ENCODE assay signal across 8 mouse cellular contexts in genomic region chr2:131233307-131234126, GRCm38 (mm10). TPM values are rescaled to one million over a fixed set of nuclear protein-coding genes. Genes with fewer than 3 reads are reported as not detected.
DNase-seq lines count a peak whose midpoint lies in the region; ATAC-seq and TF ChIP-seq lines count a peak whose summit lies in the region.

Gene Mavs, plus strand, starts transcription at chr2:131234063.

- no peaks in the 10 kb centered on the region for H3K9me3 ChIP-seq in forebrain, embryonic 10.5 days
- H3K9me3 ChIP-seq in heart, embryonic 15.5 days (replicated peaks), result no peaks in the 10 kb centered on the region
- no peaks in the 10 kb centered on the region for H3K9me3 ChIP-seq in liver, embryonic 14.5 days (ENCODE audit: control insufficient read depth, low read length)
- no peaks in the 10 kb centered on the region for H3K9me3 ChIP-seq in neural tube, embryonic 11.5 days (ENCODE audit: control insufficient read depth, low read length)
- H3K9me3 ChIP-seq in stomach, postnatal 0 days (ENCODE audit: control insufficient read depth, low read length), result no peaks in the 10 kb centered on the region

- H3K4me1 ChIP-seq in forebrain, embryonic 10.5 days, result peaks cover 35% of the 10 kb centered on the region
- peaks cover 22% of the 10 kb centered on the region for H3K4me1 ChIP-seq in heart, embryonic 15.5 days (replicated peaks)
- peaks cover 31 to 37% of the 10 kb centered on the region in 2 experiments for H3K4me1 ChIP-seq in liver, embryonic 14.5 days (replicated peaks; ENCODE audit: control insufficient read depth in 2 of 2, insufficient read depth in 2 of 2, low read length in 1 of 2)
- H3K4me1 ChIP-seq in neural tube, embryonic 11.5 days (ENCODE audit: control insufficient read depth, insufficient read depth, low read length), result peaks cover 3% of the 10 kb centered on the region; the same call in 1 of the 2 replicates
- H3K4me1 ChIP-seq in stomach, postnatal 0 days (replicated peaks; ENCODE audit: control insufficient read depth, insufficient read depth), result peaks cover 6% of the 10 kb centered on the region; the same call in 1 of the 2 replicates

- H3K27ac ChIP-seq in forebrain, embryonic 10.5 days, result peak within 1 kb of the TSS; percentile 87
- peak within 1 kb of the TSS; percentile 84 for H3K27ac ChIP-seq in heart, embryonic 15.5 days
- H3K27ac ChIP-seq in liver, embryonic 14.5 days, result peak within 1 kb of the TSS; percentile 84
- H3K27ac ChIP-seq in neural tube, embryonic 11.5 days (ENCODE audit: low read depth, low read length), result 0 out of 2 replicates have a peak within 1 kb of the TSS, but pooled peaks have one; percentile 39
- H3K27ac ChIP-seq in stomach, postnatal 0 days (replicated peaks), result peak within 1 kb of the TSS; percentile 89

- H3K27me3 ChIP-seq in forebrain, embryonic 10.5 days (ENCODE audit: poor library complexity, severe bottlenecking), result no peaks in the 10 kb centered on the region
- no peaks in the 10 kb centered on the region for H3K27me3 ChIP-seq in heart, embryonic 15.5 days
- H3K27me3 ChIP-seq in liver, embryonic 14.5 days (ENCODE audit: control insufficient read depth, insufficient read depth, low read length), result no peaks in the 10 kb centered on the region
- no peaks in the 10 kb centered on the region for H3K27me3 ChIP-seq in neural tube, embryonic 11.5 days (ENCODE audit: control insufficient read depth, insufficient read depth, low read length)
- H3K27me3 ChIP-seq in stomach, postnatal 0 days (ENCODE audit: control insufficient read depth, insufficient read depth, low read length), result no peaks in the 10 kb centered on the region

- DNase-seq in CD8-positive naive resting alpha-beta T cell, adult 2 months (ENCODE audit: low read depth in 2 of 2, low spot score in 2 of 2), result peak; percentile 87 to 91
- peak; percentile 89 for DNase-seq in c-Kit-positive CD71-negative TER-119-negative erythroid progenitor cells, embryonic 14.5 days (ENCODE audit: low read depth)
- peak; percentile 97 for DNase-seq in forebrain, embryonic 10.5 days (ENCODE audit: extremely low spot score, low spot score)
- DNase-seq in kidney, postnatal 25 days, result peak; percentile 98 to 99
- peak; percentile 93 to 95 (median 95) for DNase-seq in liver, embryonic 14.5 days (ENCODE audit: low read depth in 3 of 3, low spot score in 3 of 3)
- DNase-seq in neural tube, embryonic 11.5 days (ENCODE audit: low spot score), result peak; percentile 94
- peak; percentile 98 for DNase-seq in stomach, postnatal 0 days (ENCODE audit: low spot score)

- H3K9ac ChIP-seq in heart, embryonic 15.5 days, result peak within 1 kb of the TSS; percentile 82
- H3K9ac ChIP-seq in liver, embryonic 14.5 days (replicated peaks), result peak within 1 kb of the TSS; percentile 86
- H3K9ac ChIP-seq in neural tube, embryonic 11.5 days (ENCODE audit: low read length), result peak within 1 kb of the TSS; percentile 65
- H3K9ac ChIP-seq in stomach, postnatal 0 days (ENCODE audit: low read length), result peak within 1 kb of the TSS; percentile 85

- H3K36me3 ChIP-seq in forebrain, embryonic 10.5 days (replicated peaks), result peaks cover 16% of the 10 kb centered on the region; the same call in 1 of the 2 replicates
- no peaks in the 10 kb centered on the region for H3K36me3 ChIP-seq in heart, embryonic 15.5 days
- no peaks in the 10 kb centered on the region; the same call in 1 of the 2 replicates for H3K36me3 ChIP-seq in liver, embryonic 14.5 days (replicated peaks; ENCODE audit: control insufficient read depth, insufficient read depth, low read depth)
- H3K36me3 ChIP-seq in neural tube, embryonic 11.5 days (ENCODE audit: control insufficient read depth, insufficient read depth, low read length), result no peaks in the 10 kb centered on the region
- peaks cover 3% of the 10 kb centered on the region; the same call in 1 of the 2 replicates for H3K36me3 ChIP-seq in stomach, postnatal 0 days (ENCODE audit: control insufficient read depth, insufficient read depth, low read length)

- H3K4me3 ChIP-seq in forebrain, embryonic 10.5 days, result peak within 1 kb of the TSS; percentile 71
- peak within 1 kb of the TSS; percentile 75 for H3K4me3 ChIP-seq in heart, embryonic 15.5 days
- H3K4me3 ChIP-seq in liver, embryonic 14.5 days (ENCODE audit: insufficient read depth in 1 of 2, low read depth in 2 of 2, low read length in 2 of 2), result peak within 1 kb of the TSS; percentile 65 to 73
- peak within 1 kb of the TSS; percentile 53 for H3K4me3 ChIP-seq in neural tube, embryonic 11.5 days (ENCODE audit: low read depth, low read length)
- H3K4me3 ChIP-seq in stomach, postnatal 0 days (ENCODE audit: low read depth, low read length), result peak within 1 kb of the TSS; percentile 63

- TF ChIP-seq EP300 in liver, embryonic 14.5 days (IDR thresholded peaks at IDR 0.05; ENCODE audit: low read depth), result no peak
- no peak for TF ChIP-seq EP300 in stomach, postnatal 0 days (optimal IDR thresholded peaks at IDR 0.05)

- peak; percentile 100 for ATAC-seq in heart, embryonic 15.5 days (replicated peaks; ENCODE audit: insufficient number of reproducible peaks, insufficient read depth, low FRiP score, low read depth)
- ATAC-seq in liver, embryonic 14.5 days (ENCODE audit: insufficient read depth), result peak; percentile 98
- ATAC-seq in neural tube, embryonic 11.5 days (ENCODE audit: insufficient read depth, low FRiP score, low TSS enrichment), result peak; percentile 100
- peak; percentile 100 for ATAC-seq in stomach, postnatal 0 days (ENCODE audit: low FRiP score, low TSS enrichment)

- 8% methylated on average over 29 of the region's 29 CpGs for WGBS in forebrain, embryonic 10.5 days
- 12% methylated on average over 29 of the region's 29 CpGs for WGBS in heart, embryonic 15.5 days
- 16% methylated on average over 29 of the region's 29 CpGs for WGBS in liver, embryonic 14.5 days (ENCODE audit: insufficient replicate concordance)
- WGBS in neural tube, embryonic 11.5 days, result 10% methylated on average over 29 of the region's 29 CpGs
- 11% methylated on average over 29 of the region's 29 CpGs for WGBS in stomach, postnatal 0 days

- no peak for TF ChIP-seq CTCF in liver, embryonic 14.5 days (IDR thresholded peaks at IDR 0.05; ENCODE audit: low read depth)
- TF ChIP-seq CTCF in stomach, postnatal 0 days (IDR thresholded peaks at IDR 0.05; ENCODE audit: low read depth), result no peak

- H3K4me2 ChIP-seq in heart, embryonic 15.5 days, result peak within 1 kb of the TSS; percentile 91
- peak within 1 kb of the TSS; percentile 88 for H3K4me2 ChIP-seq in liver, embryonic 14.5 days (ENCODE audit: low read depth)
- peak within 1 kb of the TSS; percentile 93 for H3K4me2 ChIP-seq in neural tube, embryonic 11.5 days (ENCODE audit: low read depth)
- H3K4me2 ChIP-seq in stomach, postnatal 0 days (replicated peaks; ENCODE audit: low read depth), result peak within 1 kb of the TSS; percentile 98

RNA-seq across cellular contexts. Expression of gene Mavs, which starts in this region (rescaled TPM):
- polyA plus RNA-seq in forebrain, embryonic 10.5 days (2016; fragmentation: Nextera tagmentation; extraction: Ambion mirVana), result 19.7 and 20.1 TPM in 2 replicates
- 21.9 and 26.0 TPM in 2 replicates for polyA plus RNA-seq in heart, embryonic 15.5 days (2015; fragmentation: Nextera tagmentation; extraction: Ambion mirVana)
- polyA plus RNA-seq in liver, embryonic 14.5 days (2012; rRNA removed), result 25.9 and 31.5 TPM in 2 replicates
- polyA plus RNA-seq in liver, embryonic 14.5 days (2014; fragmentation: Nextera tagmentation; extraction: Ambion mirVana), result 25.9 and 27.4 TPM in 2 replicates
- 14.3 and 15.2 TPM in 2 replicates for polyA plus RNA-seq in neural tube, embryonic 11.5 days (2014; fragmentation: Nextera tagmentation; extraction: Ambion mirVana)
- 14.7 and 17.3 TPM in 2 replicates for polyA plus RNA-seq in stomach, postnatal 0 days (2015; fragmentation: Nextera tagmentation; extraction: Ambion mirVana)

Comparison
In these comparisons a context has a peak if more than half of its experiments do, and no peak if none do; other contexts are left out.
1. Peak in every context shown above with its lines: DNase-seq, ATAC-seq, H3K4me3 ChIP-seq and H3K27ac ChIP-seq.
2. H3K27ac ChIP-seq: peak in every context shown above with its lines; median percentile 89 in stomach, postnatal 0 days; 87 in forebrain, embryonic 10.5 days; 84 in heart, embryonic 15.5 days; 84 in liver, embryonic 14.5 days; 39 in neural tube, embryonic 11.5 days.